Mouse (Mus musculus) T-helper 17 cell (primary cell): ENCODE results near the gene Stx4a.

ENCODE experiments used
- in situ Hi-C, 2 experiments: fragments of 300-600 bp; cut with MboI, MseI; formaldehyde crosslinking; loops; 1 replicate in 1 of 2; 2 replicates in 1 of 2; pipeline ENCODE4 v1.15.1; 2025; ENCODE audit warnings: high pct_unique_total_duplicates in 2 of 2

Stx4a gene

DNA sequence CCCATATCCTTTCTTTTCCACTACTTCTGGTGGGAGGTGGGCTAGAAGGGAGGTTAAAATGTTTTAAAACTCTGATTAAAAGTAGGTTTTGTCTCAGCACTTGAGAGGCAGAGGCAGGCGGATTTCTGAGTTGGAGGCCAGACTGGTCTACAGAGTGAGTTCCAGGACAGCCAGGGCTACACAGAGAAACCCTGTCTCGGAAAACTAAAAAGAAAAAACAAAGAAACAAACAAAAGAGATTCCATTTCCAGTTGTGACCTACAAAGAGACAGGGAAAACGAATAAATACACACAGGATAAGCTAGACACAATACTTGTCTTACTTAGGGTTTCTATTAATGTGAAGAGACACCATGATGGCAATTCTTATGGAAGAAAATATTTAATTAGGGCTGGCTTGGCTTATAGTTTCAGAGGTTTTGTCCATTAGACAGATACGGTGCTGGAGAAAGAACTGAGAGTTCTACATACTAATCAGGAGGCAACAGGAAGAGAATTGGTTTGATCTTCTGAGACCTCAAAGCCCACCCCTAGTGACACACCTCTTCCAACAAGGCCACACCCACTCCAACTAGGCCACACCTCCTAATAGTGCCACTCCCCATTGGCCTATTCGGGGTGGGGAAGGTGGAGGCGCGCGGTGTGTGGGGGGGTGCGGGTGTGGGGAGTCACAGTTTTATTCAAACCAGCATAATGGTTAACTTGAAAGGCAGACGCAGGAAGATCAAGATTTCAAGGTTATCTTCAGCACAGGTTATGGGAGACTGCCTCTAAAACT is 74.3 kb downstream of the Stx4a start:
- in situ Hi-C loops, result no loop called here
